Mouse (Mus musculus) erythroblast, embryonic 14.5 days (primary cell): ENCODE measurements around the gene Rgs9.

Experiments
- GATA1 ChIP-seq: IDR thresholded peaks from 2 replicates; pipeline ENCODE4 v1.6.1; 2012; ENCODE audit warnings: low read length, inconsistent platforms, mixed read lengths
- TAL1 ChIP-seq: IDR thresholded peaks from 3 replicates; pipeline ENCODE4 v1.6.1; 2012; ENCODE audit warnings: low read length, inconsistent platforms, mixed read lengths

DNA sequence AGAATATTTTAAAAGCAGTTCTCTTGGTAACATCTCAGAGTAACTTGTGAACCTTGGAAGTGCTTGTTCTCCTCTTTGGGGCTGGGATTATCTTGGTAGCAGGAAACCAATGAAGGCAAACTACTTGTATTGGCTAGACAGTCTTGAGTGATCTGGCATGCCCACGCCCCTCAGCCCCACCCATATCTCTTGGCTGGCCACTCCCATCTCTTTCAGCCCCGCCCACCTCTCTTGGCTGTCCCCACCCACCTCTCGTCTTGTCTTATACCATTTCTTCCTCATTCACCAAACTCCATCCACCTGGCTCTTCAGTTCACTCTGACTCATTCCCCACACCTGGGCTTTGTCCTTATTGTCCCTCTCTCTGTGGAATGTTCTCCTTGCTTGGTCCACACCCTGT, 64.3 kb downstream of the Rgs9 start:
- TF ChIP-seq TAL1 (no peak), GATA1 (no peak)
